Mouse (Mus musculus) MEL (cell line): ENCODE measurements around the gene Tubg2. TPM values are rescaled to one million over a fixed set of nuclear protein-coding genes. Genes with fewer than 3 reads are reported as not detected.

Source experiments
- DNase-seq: peaks from one replicate; pipeline ENCODE4 v3.0.0; 2011; ENCODE audit warnings: low read depth, low spot score
- H3K27ac ChIP-seq: 2 replicates; pipeline ENCODE4 v1.5.1; 2012; ENCODE audit warnings: low read depth, mild to moderate bottlenecking, control low read depth, low read length, moderate library complexity; ENCODE audit not compliant: control insufficient read depth
- H3K27me3 ChIP-seq, 2 experiments: fragments of 150-350 bp in 1 of 2; sonication (generic) in 1 of 2; 2 replicates each; pipeline ENCODE4 v1.6.1; 2012; ENCODE audit warnings: low read length in 2 of 2, mild to moderate bottlenecking in 2 of 2, improper control_type of control experiment in 1 of 2, moderate library complexity in 1 of 2; ENCODE audit not compliant: insufficient read depth in 2 of 2, control insufficient read depth in 1 of 2
- H3K36me3 ChIP-seq, 2 experiments: 2 replicates each; pipeline ENCODE4 v1.6.1; 2012 to 2014; ENCODE audit warnings: low read length in 2 of 2, improper control_type of control experiment in 1 of 2, inconsistent platforms in 1 of 2, mild to moderate bottlenecking in 1 of 2; ENCODE audit not compliant: insufficient read depth in 2 of 2, control insufficient read depth in 1 of 2
- H3K4me1 ChIP-seq, 2 experiments: fragments of 150-350 bp in 1 of 2; sonication (generic) in 1 of 2; 2 replicates each; pipeline ENCODE4 v1.6.1; 2012; ENCODE audit warnings: low read length in 2 of 2, improper control_type of control experiment in 1 of 2, mild to moderate bottlenecking in 1 of 2; ENCODE audit not compliant: insufficient read depth in 2 of 2, control insufficient read depth in 1 of 2
- H3K4me3 ChIP-seq, 2 experiments: fragments of 150-350 bp in 1 of 2; sonication (generic) in 1 of 2; 2 replicates each; pipeline ENCODE4 v1.5.1; 2012; ENCODE audit warnings: low read depth in 2 of 2, low read length in 2 of 2, mild to moderate bottlenecking in 2 of 2, moderate library complexity in 2 of 2, control low read depth in 1 of 2, improper control_type of control experiment in 1 of 2; ENCODE audit not compliant: control insufficient read depth in 1 of 2, insufficient read depth in 1 of 2
- H3K79me2 ChIP-seq: 2 replicates; pipeline ENCODE4 v1.6.1; 2012; ENCODE audit warnings: mild to moderate bottlenecking, low read length, moderate library complexity; ENCODE audit not compliant: control insufficient read depth, poor library complexity, insufficient read depth
- H3K9ac ChIP-seq: 2 replicates; pipeline ENCODE4 v1.6.1; 2012; ENCODE audit warnings: low read depth, mild to moderate bottlenecking, control low read depth, low read length, moderate library complexity; ENCODE audit not compliant: control insufficient read depth, poor library complexity, severe bottlenecking
- H3K9me3 ChIP-seq: fragments of 150-350 bp; sonication (generic); replicated peaks from 2 replicates; pipeline ENCODE4 v1.6.1; 2012; ENCODE audit warnings: mild to moderate bottlenecking, low read length, improper control_type of control experiment, moderate library complexity; ENCODE audit not compliant: insufficient read depth
- BHLHE40 ChIP-seq: IDR thresholded peaks from 2 replicates; pipeline ENCODE4 v1.6.1; 2012; ENCODE audit warnings: low read depth, mild to moderate bottlenecking, inconsistent platforms, low read length, improper control_type of control experiment, borderline replicate concordance
- CTCF ChIP-seq, 3 experiments: IDR thresholded peaks in 2 of 3; conservative IDR thresholded peaks in 1 of 3; 2 replicates each; pipeline ENCODE4 v1.5.1; 2011 to 2012; ENCODE audit warnings: low read length in 3 of 3, low read depth in 2 of 3, mild to moderate bottlenecking in 2 of 3, improper control_type of control experiment in 1 of 3, inconsistent platforms in 1 of 3, mixed read lengths in 1 of 3, moderate library complexity in 1 of 3; ENCODE audit not compliant: control insufficient read depth in 1 of 3, insufficient read depth in 1 of 3, poor library complexity in 1 of 3, severe bottlenecking in 1 of 3
- E2F4 ChIP-seq: IDR thresholded peaks from 2 replicates; pipeline ENCODE4 v1.6.1; 2011; ENCODE audit warnings: low read depth, low read length, improper control_type of control experiment, borderline replicate concordance
- ETS1 ChIP-seq: IDR thresholded peaks from 2 replicates; pipeline ENCODE4 v1.6.1; 2012; ENCODE audit warnings: low read depth, mild to moderate bottlenecking, inconsistent platforms, low read length, improper control_type of control experiment, moderate library complexity
- GATA1 ChIP-seq: IDR thresholded peaks from 2 replicates; pipeline ENCODE4 v1.6.1; 2011; ENCODE audit warnings: low read depth, low read length, improper control_type of control experiment
- HCFC1 ChIP-seq: IDR thresholded peaks from 2 replicates; pipeline ENCODE4 v1.6.1; 2012; ENCODE audit warnings: low read depth, mild to moderate bottlenecking, inconsistent platforms, low read length, improper control_type of control experiment, moderate library complexity
- JUND ChIP-seq: IDR thresholded peaks from 2 replicates; pipeline ENCODE4 v1.6.1; 2011; ENCODE audit warnings: low read depth, mild to moderate bottlenecking, improper control_type of control experiment, low read length
- MAX ChIP-seq: IDR thresholded peaks from 2 replicates; pipeline ENCODE4 v1.6.1; 2011; ENCODE audit warnings: low read length, improper control_type of control experiment
- MAZ ChIP-seq: IDR thresholded peaks from 2 replicates; pipeline ENCODE4 v1.6.1; 2012; ENCODE audit warnings: low read depth, mild to moderate bottlenecking, inconsistent platforms, low read length, improper control_type of control experiment
- MEF2A ChIP-seq: IDR thresholded peaks from 2 replicates; pipeline ENCODE4 v1.6.1; 2014; ENCODE audit warnings: low read depth, mild to moderate bottlenecking, inconsistent platforms, low read length, improper control_type of control experiment; ENCODE audit not compliant: poor library complexity, insufficient replicate concordance, severe bottlenecking; ENCODE audit errors: extremely low read depth
- MXI1 ChIP-seq: IDR thresholded peaks from 2 replicates; pipeline ENCODE4 v1.6.1; 2011; ENCODE audit warnings: mild to moderate bottlenecking, low read depth, low read length, improper control_type of control experiment
- MYC ChIP-seq: IDR thresholded peaks from 2 replicates; pipeline ENCODE4 v1.6.1; 2011; ENCODE audit warnings: low read depth, mild to moderate bottlenecking, low read length, improper control_type of control experiment, moderate library complexity
- POLR2AphosphoS2 ChIP-seq: IDR thresholded peaks from 2 replicates; pipeline ENCODE4 v1.6.1; 2011; ENCODE audit warnings: low read length, improper control_type of control experiment
- POLR2AphosphoS5 ChIP-seq: IDR thresholded peaks from 2 replicates; pipeline ENCODE4 v1.6.1; 2012; ENCODE audit warnings: low read depth, borderline replicate concordance, mild to moderate bottlenecking, inconsistent platforms, low read length, moderate library complexity, mixed read lengths
- RAD21 ChIP-seq: IDR thresholded peaks from 2 replicates; pipeline ENCODE4 v1.6.1; 2011; ENCODE audit warnings: mild to moderate bottlenecking, low read depth, low read length, improper control_type of control experiment
- RCOR1 ChIP-seq: IDR thresholded peaks from 2 replicates; pipeline ENCODE4 v1.6.1; 2012; ENCODE audit warnings: low read depth, mild to moderate bottlenecking, inconsistent platforms, low read length, improper control_type of control experiment
- SIN3A ChIP-seq: IDR thresholded peaks from 2 replicates; pipeline ENCODE4 v1.6.1; 2012; ENCODE audit warnings: low read length, improper control_type of control experiment, inconsistent platforms
- SMC3 ChIP-seq: IDR thresholded peaks from 2 replicates; pipeline ENCODE4 v1.6.1; 2011; ENCODE audit warnings: low read depth, low read length, improper control_type of control experiment
- TAL1 ChIP-seq: IDR thresholded peaks from 2 replicates; pipeline ENCODE4 v1.6.1; 2012; ENCODE audit warnings: mild to moderate bottlenecking, inconsistent platforms, low read length, moderate library complexity, mixed read lengths
- TBP ChIP-seq: IDR thresholded peaks from 2 replicates; pipeline ENCODE4 v1.8.0; 2011; ENCODE audit warnings: low read depth, low read length, improper control_type of control experiment
- USF1 ChIP-seq: IDR thresholded peaks from 2 replicates; pipeline ENCODE4 v1.6.1; 2014; ENCODE audit warnings: low read depth, mild to moderate bottlenecking, inconsistent platforms, low read length, improper control_type of control experiment, moderate library complexity
- ZC3H11A ChIP-seq: IDR thresholded peaks from 2 replicates; pipeline ENCODE4 v1.6.1; 2012; ENCODE audit warnings: low read depth, mild to moderate bottlenecking, inconsistent platforms, low read length, improper control_type of control experiment
- ZNF384 ChIP-seq: IDR thresholded peaks from 2 replicates; pipeline ENCODE4 v1.6.1; 2012; ENCODE audit warnings: low read depth, mild to moderate bottlenecking, inconsistent platforms, low read length, improper control_type of control experiment
- polyA plus RNA-seq, 2 experiments: library from polyadenylated mRNA; stranded (reverse) in 1 of 2; unstranded in 1 of 2; fragments of >175 nt in 1 of 2; fragments of >200 nt in 1 of 2; gene quantifications; 2 replicates each; pipeline versions ENCODE4 v1.2.1 to v1.2.4; 2012; ENCODE audit warnings: low replicate concordance in 2 of 2, low read depth in 1 of 2; ENCODE audit not compliant: insufficient read length in 2 of 2, insufficient read depth in 1 of 2, missing spikeins in 1 of 2
- total RNA-seq: library from RNA; depleted of rRNA; stranded (reverse); fragments of 300-350 nt; gene quantifications from 2 replicates; pipeline ENCODE4 v1.2.3, GENCODE M21; 2012

Gene Tubg2
- total and polyA plus RNA-seq, 3 experiments = not detected

GRCm38 (mm10) chr11:101167963-101168300, 12.2 kb downstream of the Tubg2 start:
- no peak overlapping the region for H3K9ac ChIP-seq
- H3K36me3 ChIP-seq = peaks cover 0 to 5% of the 10 kb centered on the region in 2 experiments; a peak in 2 of 4 replicates
- H3K4me3 ChIP-seq = no peak overlapping the region
- H3K27ac ChIP-seq = no peak overlapping the region
- no peaks in the 10 kb centered on the region; the same call in 1 of the 2 replicates for H3K79me2 ChIP-seq
- no peak for TF ChIP-seq MEF2A
- TF ChIP-seq, all 39 proteins: peak for 0
- Histone ChIP-seq H3K27me3 (peaks cover 0 to 2% of the 10 kb centered on the region in 2 experiments; a peak in 2 of 4 replicates), H3K9me3 (no peaks in the 10 kb centered on the region), H3K4me1 (peaks cover 0 to 15% of the 10 kb centered on the region in 2 experiments; a peak in 2 of 4 replicates)
- no peak for DNase-seq

DNA sequence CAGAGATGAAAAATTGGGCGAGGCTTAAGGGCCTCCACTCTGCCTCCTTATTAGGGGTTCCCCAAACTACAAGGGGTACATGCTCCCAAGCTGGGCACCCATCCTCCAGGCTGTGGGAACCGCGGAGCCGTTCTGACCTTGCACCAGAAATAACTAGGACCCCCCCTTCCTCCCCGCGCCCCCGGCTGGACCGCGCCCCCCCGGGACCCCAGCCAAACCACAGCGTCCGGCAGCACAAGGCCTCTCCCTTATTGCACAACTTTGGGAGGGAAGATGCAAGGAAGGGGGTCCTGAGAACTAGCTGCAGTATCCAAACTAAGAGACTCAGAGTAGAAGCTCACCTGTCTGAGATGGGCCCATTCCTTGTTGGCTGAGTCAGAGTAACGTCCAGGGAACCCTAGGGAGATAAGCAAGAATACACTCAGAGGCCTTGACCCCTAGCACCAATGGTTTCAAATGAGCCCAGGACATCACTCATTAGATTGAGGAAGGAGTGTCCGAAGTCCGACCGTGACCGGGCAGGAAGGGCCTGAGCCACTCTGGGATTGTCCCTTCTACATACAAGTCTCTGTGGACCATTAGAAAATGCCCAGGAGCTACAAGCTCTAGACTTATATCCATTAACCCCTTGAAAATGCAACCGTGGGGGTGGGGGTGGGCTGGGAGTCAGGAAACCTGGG, 12.7 kb downstream of the Tubg2 start:
- H3K36me3 ChIP-seq = peaks cover 0 to 6% of the 10 kb centered on the region in 2 experiments; a peak in 2 of 4 replicates
- no peak for TF ChIP-seq POLR2AphosphoS2
- no peak for TF ChIP-seq TBP
- no peak for TF ChIP-seq GATA1
- no peak for TF ChIP-seq RAD21
- TF ChIP-seq MAZ = no peak
- TF ChIP-seq ETS1 = no peak
- TF ChIP-seq ZNF384 = no peak
- no peak for TF ChIP-seq POLR2AphosphoS5
- H3K27me3 ChIP-seq = peaks cover 0 to 2% of the 10 kb centered on the region in 2 experiments; a peak in 2 of 4 replicates
- peaks cover 0 to 19% of the 10 kb centered on the region in 2 experiments; a peak in 2 of 4 replicates for H3K4me1 ChIP-seq
- no peaks in the 10 kb centered on the region for H3K9me3 ChIP-seq
- no peak overlapping the region for H3K4me3 ChIP-seq
- no peak overlapping the region for H3K27ac ChIP-seq
- H3K79me2 ChIP-seq = no peaks in the 10 kb centered on the region; the same call in 1 of the 2 replicates
- no peak overlapping the region for H3K9ac ChIP-seq
- DNase-seq = no peak

GRCm38 (mm10) chr11:101169301-101170107, 13.8 kb downstream of the Tubg2 start:
- H3K4me1 ChIP-seq = peaks cover 0 to 19% of the 10 kb centered on the region in 2 experiments; a peak in 2 of 4 replicates

More at GRCm38 (mm10) chr11:101169301-101170107, 13.8 kb downstream of the Tubg2 start:
- no peak for DNase-seq
- Histone ChIP-seq H3K4me3 (no peak overlapping the region), H3K36me3 (peaks cover 0 to 6% of the 10 kb centered on the region in 2 experiments; a peak in 2 of 4 replicates), H3K27ac (no peak overlapping the region), H3K79me2 (no peaks in the 10 kb centered on the region; the same call in 1 of the 2 replicates), H3K9me3 (no peaks in the 10 kb centered on the region), H3K9ac (no peak overlapping the region), H3K27me3 (peaks cover 0 to 4% of the 10 kb centered on the region in 2 experiments; a peak in 2 of 4 replicates)
- TF ChIP-seq RAD21 = no peak
- no peak for TF ChIP-seq SMC3
- TF ChIP-seq MXI1 = no peak
- TF ChIP-seq ETS1 = no peak
- TF ChIP-seq TAL1 = no peak
- TF ChIP-seq POLR2AphosphoS2 = no peak
- TF ChIP-seq CTCF (IDR thresholded peaks at IDR 0.05 in 2 of 3, conservative IDR thresholded peaks at IDR 0.05 in 1 of 3; ENCODE audit: control insufficient read depth in 1 of 3, insufficient read depth in 1 of 3, low read depth in 2 of 3, low read length in 3 of 3, poor library complexity in 1 of 3, severe bottlenecking in 1 of 3) = no peak
- no peak for TF ChIP-seq USF1
- TF ChIP-seq MYC = no peak
- no peak for TF ChIP-seq JUND
- TF ChIP-seq SIN3A = no peak
- no peak for TF ChIP-seq MAZ
- no peak for TF ChIP-seq E2F4
- TF ChIP-seq RCOR1 = no peak
- TF ChIP-seq BHLHE40 = no peak
- TF ChIP-seq POLR2AphosphoS5 = no peak
- TF ChIP-seq HCFC1 = no peak
- TF ChIP-seq ZC3H11A = no peak
- no peak for TF ChIP-seq MAX
